Mouse (Mus musculus): ENCODE measurements around the gene Mtmr12.
"Not testable (repeated sequence)": the region's sequence is repeated elsewhere in the genome, so short reads cannot be mapped to it uniquely, and the experiment has no call there.

Gene Mtmr12

GRCm38 (mm10) chr15:12212266-12212665 lies 7.4 kb downstream of the Mtmr12 start:
- DNase-seq: no peak

DNA sequence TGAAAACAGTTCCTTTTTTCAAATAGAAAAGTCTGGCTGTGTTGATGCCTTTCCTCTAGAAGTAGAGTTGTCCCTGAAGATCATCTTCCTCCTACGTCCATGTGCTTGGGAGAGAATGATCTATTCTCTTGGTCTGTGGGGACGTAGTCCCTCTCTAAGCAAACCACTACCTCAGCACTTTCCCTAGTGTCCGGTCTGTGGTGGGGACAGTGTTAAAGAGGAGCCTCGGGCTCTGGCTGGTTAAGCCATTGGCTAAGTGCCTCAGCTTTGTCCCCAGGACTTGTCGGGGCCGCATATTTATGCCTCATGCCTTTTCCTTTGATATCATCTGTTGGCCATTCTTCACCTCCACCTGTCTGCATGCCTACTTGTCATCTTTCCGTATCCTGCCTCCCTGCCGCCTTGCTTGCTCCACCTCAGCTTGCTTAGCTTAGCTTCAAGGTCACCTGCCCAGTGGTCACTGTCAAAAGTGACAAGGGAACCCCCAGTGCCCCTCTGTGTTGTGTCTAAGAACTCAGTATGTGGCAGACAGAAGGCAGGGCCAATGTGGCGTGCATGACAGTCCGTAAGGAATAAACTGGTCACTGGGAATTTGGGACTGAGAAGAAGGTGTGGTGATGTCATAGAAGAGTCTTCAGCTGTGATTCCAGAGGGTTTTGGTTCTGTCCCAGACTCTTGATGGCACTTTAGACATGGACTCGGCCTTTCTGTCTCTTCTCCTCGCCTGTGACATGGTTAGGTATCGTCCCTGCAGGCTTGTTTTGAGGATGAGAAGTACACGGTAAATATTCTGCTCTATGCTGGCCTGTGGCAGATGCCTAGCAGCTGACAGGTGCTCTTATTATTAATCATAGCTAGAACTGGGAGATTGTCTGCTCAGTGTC lies 9.9 kb downstream of the Mtmr12 start:
- no peak for DNase-seq

GRCm38 (mm10) chr15:12215415-12215718 lies 10.5 kb downstream of the Mtmr12 start:
- DNase-seq: peak; percentile 81

GRCm38 (mm10) chr15:12216119-12216518 lies 11.3 kb downstream of the Mtmr12 start:
- DNase-seq: no peak

GRCm38 (mm10) chr15:12216798-12217197 lies 12.0 kb downstream of the Mtmr12 start:
- DNase-seq: no peak

- not testable (repeated sequence) for DNase-seq
These were observed 12.5 kb downstream of the Mtmr12 start for GRCm38 (mm10) chr15:12217332-12217731.

- no peak for DNase-seq
These were observed 13.0 kb downstream of the Mtmr12 start for GRCm38 (mm10) chr15:12217849-12218248.

DNA sequence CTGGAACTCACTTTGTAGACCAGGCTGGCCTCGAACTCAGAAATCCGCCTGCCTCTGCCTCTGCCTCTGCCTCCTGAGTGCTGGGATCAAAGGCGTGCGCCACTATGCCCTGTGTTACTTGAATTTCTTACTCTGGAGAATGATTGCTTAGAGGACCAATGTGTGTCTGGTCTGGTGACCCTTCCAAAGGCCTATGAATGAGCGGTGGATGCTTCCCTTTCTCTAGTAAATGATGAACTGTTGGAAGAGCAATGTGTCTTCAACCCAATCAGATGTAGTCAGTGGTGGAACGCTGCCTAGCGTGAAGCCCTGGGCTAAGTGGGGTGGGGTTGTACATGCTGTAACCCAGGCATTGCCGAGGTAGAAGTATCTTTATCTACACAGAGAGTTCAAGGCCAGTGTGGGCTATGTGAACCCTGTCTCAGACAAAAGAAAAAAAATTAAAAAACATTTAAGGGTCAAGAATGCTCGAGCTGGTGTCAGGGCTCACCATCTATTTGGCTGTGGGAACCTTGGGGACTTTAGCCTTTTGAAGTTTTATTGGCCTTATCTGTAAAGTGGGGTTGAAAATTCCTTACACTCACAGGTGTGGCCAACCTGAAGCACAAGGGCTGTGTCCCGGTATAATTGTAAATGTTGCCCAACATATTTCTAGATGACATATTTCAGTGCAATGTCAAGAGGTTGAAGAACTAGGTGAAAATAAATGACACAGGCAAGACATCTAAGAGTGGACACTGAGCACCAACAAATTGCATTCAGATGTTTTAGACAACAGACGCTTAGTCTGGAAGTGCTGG lies 14.0 kb downstream of the Mtmr12 start:
- DNase-seq: no peak

DNA sequence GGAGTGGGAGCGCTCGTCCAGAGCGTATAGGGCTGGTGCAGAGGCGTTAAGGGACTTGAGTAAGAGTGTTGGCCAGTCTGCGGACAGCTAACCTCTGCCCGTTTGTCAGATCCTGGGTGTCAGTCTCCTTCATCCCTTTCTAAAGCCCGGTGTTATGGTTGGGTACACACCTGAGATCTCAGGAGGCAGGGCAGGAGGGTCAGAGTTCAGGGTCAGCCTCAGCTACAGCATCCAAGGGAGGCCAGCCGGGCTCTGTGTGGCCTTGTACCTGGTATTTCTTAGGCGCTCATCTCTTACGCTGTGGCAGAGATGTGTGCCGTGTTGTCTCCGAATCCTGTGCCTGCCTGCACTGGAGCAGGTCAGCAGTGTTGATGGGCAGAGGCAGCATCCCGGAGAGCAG lies 16.3 kb downstream of the Mtmr12 start:
- no peak for DNase-seq

GRCm38 (mm10) chr15:12222564-12223302 lies 17.9 kb downstream of the Mtmr12 start:
- DNase-seq: no peak

GRCm38 (mm10) chr15:12223393-12223792 lies 18.6 kb downstream of the Mtmr12 start:
- DNase-seq: no peak

- no peak for DNase-seq
These were observed 19.4 kb downstream of the Mtmr12 start for GRCm38 (mm10) chr15:12224239-12224638.

DNA sequence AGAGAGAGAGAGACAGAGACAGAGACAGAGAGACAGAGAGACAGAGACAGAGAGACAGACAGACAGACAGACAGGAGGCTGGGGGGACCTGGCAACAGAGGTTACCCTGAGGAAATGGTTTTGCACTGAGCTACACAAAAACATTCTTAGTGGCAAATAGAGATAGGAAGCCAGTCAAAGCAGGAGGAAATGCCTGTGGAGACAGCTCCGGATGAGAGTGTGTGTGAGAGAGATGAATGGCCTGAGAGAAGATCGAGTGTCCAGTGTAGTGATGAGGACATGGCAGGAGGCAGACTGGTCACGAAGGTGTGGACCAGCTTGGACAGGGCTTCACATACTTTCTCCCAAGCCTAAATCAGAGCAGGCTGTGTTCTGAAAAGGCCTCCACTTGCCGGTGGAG lies 20.2 kb downstream of the Mtmr12 start:
- DNase-seq: no peak

DNA sequence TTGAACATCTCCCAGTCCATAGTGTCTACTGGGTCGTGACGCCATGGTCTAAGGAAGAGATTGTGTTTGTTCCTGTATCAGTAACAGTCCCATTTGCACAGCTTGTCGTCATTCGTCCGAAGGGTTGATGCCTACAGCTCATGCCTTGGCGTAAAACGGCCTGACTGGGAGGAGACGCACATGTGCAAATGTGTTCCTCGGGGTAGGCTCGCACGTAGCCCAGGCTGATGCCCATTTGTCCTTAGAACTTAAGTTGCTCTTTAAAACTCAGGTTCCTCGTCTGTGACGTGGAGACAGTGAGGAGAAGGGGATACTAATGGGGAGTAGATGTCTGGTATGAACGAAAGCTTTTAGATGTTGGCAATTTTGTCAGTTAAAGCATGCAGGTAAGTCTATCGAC lies 22.1 kb downstream of the Mtmr12 start:
- no peak for DNase-seq

- DNase-seq: no peak
These were observed 22.5 kb downstream of the Mtmr12 start for GRCm38 (mm10) chr15:12227355-12227754.

- no peak for DNase-seq
These were observed 24.9 kb downstream of the Mtmr12 start for GRCm38 (mm10) chr15:12229603-12230242.

GRCm38 (mm10) chr15:12230243-12230935 lies 25.6 kb downstream of the Mtmr12 start:
- no peak for DNase-seq

- no peak for DNase-seq
These were observed 26.6 kb downstream of the Mtmr12 start for GRCm38 (mm10) chr15:12231462-12231861.

GRCm38 (mm10) chr15:12232429-12232828 lies 27.6 kb downstream of the Mtmr12 start:
- no peak for DNase-seq

DNA sequence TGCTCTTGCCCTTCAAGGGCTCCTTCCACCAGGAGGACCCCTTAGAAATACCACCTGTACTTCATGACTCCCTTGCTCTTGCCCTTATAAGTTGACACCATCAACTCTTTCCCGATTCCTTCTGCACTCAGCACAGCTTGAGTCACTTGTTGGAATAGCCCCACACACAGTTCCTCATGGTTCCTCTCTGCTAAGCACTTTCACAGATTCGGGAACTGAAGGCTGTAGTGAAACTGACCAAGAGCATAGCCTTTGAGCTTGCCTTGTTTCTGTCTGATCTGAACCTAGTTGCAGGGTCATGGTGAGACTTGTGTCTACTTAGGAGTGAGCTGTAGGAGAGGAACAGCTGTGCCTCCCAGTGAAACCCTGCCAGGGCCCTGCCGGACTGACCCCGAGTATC lies 28.2 kb downstream of the Mtmr12 start:
- no peak for DNase-seq

DNA sequence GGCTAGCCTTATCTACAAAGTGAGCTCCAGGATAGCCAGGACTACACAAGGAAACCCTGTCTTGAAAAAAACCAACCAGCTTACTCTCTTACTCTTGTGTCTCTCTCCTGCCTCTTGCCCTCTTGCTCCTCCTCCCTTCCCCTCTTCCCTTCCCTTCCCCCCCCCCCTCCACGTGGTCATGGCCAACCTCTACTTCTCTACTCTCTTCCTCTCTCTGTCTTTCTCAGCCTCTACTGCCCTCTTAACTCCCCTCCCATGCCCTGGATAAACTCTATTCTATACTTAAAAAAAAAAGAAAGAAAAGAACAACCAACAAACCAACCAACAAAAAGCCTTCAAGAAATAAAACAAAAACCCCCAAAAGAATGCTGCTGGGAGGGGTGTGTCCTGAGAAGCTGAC lies 30.7 kb downstream of the Mtmr12 start:
- DNase-seq: no peak

- no peak for DNase-seq
These were observed 31.2 kb downstream of the Mtmr12 start for GRCm38 (mm10) chr15:12235983-12236382.

Measured in right cerebral cortex, postnatal 25 days (tissue).